ENCODE assay signal across 27 mouse cellular contexts in the genomic region with DNA sequence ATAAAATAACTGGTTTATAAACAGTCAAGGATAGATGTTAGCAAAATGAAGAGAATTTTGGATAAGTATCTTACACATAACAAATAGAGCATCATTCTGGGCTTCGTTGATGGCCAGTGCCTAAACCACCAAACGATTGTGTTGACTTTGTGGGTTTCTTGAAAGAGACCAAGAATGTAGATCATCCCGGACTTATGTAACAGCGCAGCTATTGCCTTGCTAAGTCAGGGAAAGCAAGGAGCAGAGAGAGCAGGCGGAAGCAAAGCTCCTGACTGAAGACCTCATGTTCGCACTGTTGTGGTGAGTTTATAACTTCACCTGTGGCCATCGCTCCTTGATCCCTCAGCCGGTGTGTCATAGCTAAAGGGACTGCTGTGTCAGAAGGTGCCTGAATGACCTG. TPM values are rescaled to one million over a fixed set of nuclear protein-coding genes. Genes with fewer than 3 reads are reported as not detected.
A peak's percentile ranks its signal among the peaks of the same experiment; 100 is the strongest.
DNase-seq lines count a peak whose midpoint lies in the region; ATAC-seq and TF ChIP-seq lines count a peak whose summit lies in the region.
"Had no signal": no experiment of that assay in that cellular context is flagged by ENCODE, and none has a peak within 500 bp of the region (broad histone marks: within the 10 kb centered on the region; RNA-seq: fewer than 3 reads in every experiment).

No protein-coding gene starts in this region.

- no peak overlapping the region for H3K4me3 ChIP-seq in heart, embryonic 10.5 days
- no peak overlapping the region for H3K4me3 ChIP-seq in heart, embryonic 12.5 days
- H3K4me3 ChIP-seq in MEL (ENCODE audit: control insufficient read depth in 1 of 2, insufficient read depth in 1 of 2, low read depth in 2 of 2, low read length in 2 of 2) = no peak overlapping the region
- H3K4me3 ChIP-seq: forebrain, embryonic 10.5 days; hindbrain, embryonic 12.5 days; limb, embryonic 10.5 days; liver, embryonic 15.5 days; lung, embryonic 15.5 days; midbrain, embryonic 10.5 days; stomach, embryonic 15.5 days had no signal

- no peaks in the 10 kb centered on the region for H3K27me3 ChIP-seq in heart, embryonic 10.5 days (ENCODE audit: insufficient read depth, poor library complexity, severe bottlenecking)
- H3K27me3 ChIP-seq in heart, embryonic 12.5 days (replicated peaks) = no peaks in the 10 kb centered on the region
- no peaks in the 10 kb centered on the region for H3K27me3 ChIP-seq in MEL (ENCODE audit: control insufficient read depth in 1 of 2, insufficient read depth in 2 of 2, low read length in 2 of 2)
- H3K27me3 ChIP-seq: CH12.LX; hindbrain, embryonic 12.5 days; liver, embryonic 15.5 days; lung, embryonic 15.5 days; stomach, embryonic 15.5 days had no signal

- 87% methylated on average over 8 of the region's 8 CpGs for WGBS in heart, embryonic 10.5 days
- 85% methylated on average over 8 of the region's 8 CpGs for WGBS in heart, embryonic 12.5 days

- no peak overlapping the region for H3K4me2 ChIP-seq in heart, embryonic 12.5 days
- H3K4me2 ChIP-seq: hindbrain, embryonic 12.5 days; liver, embryonic 15.5 days; lung, embryonic 15.5 days; stomach, embryonic 15.5 days had no signal

- no peak for TF ChIP-seq CTCF in MEL (IDR thresholded peaks at IDR 0.05 in 2 of 3, conservative IDR thresholded peaks at IDR 0.05 in 1 of 3; ENCODE audit: control insufficient read depth in 1 of 3, insufficient read depth in 1 of 3, low read depth in 2 of 3, low read length in 3 of 3, poor library complexity in 1 of 3, severe bottlenecking in 1 of 3)

- TF ChIP-seq POLR2A in MEL (IDR thresholded peaks at IDR 0.05; ENCODE audit: control insufficient read depth in 1 of 2, insufficient read depth in 1 of 2, low read depth in 1 of 2, low read length in 2 of 2, poor library complexity in 1 of 2) = no peak

- no peak for DNase-seq in heart, embryonic 10.5 days (ENCODE audit: low spot score)
- no peak for DNase-seq in MEL (ENCODE audit: low read depth, low spot score)
- DNase-seq in naive thymus-derived CD4-positive, alpha-beta T cell, adult 2 months (ENCODE audit: low read depth) = peak; percentile 61
- DNase-seq in retina, embryonic 14.5 days (ENCODE audit: low spot score) = no peak
- no peak for DNase-seq in testis, postnatal 14 days (ENCODE audit: low spot score)
- DNase-seq: adrenal gland, postnatal 14 days; cerebellum, postnatal 10 days; forebrain, postnatal 0 days; heart, postnatal 10 days; kidney, adult 2 months; liver; lung, postnatal 36 days; retina, postnatal 1 day; thymus, adult 18-20 months; thymus, postnatal 36 days had no signal

- H3K9me3 ChIP-seq in heart, embryonic 10.5 days = no peaks in the 10 kb centered on the region
- H3K9me3 ChIP-seq in heart, embryonic 12.5 days (replicated peaks) = no peaks in the 10 kb centered on the region
- no peaks in the 10 kb centered on the region for H3K9me3 ChIP-seq in MEL (replicated peaks; ENCODE audit: insufficient read depth, low read length)
- H3K9me3 ChIP-seq: forebrain, embryonic 10.5 days; hindbrain, embryonic 12.5 days; limb, embryonic 10.5 days; liver, embryonic 15.5 days; lung, embryonic 15.5 days; midbrain, embryonic 10.5 days; stomach, embryonic 15.5 days had no signal

- no peak for TF ChIP-seq RAD21 in MEL (IDR thresholded peaks at IDR 0.05; ENCODE audit: low read depth, low read length)

- peaks cover 77% of the 10 kb centered on the region for H3K4me1 ChIP-seq in heart, embryonic 10.5 days
- H3K4me1 ChIP-seq in heart, embryonic 12.5 days (replicated peaks) = peaks cover 78% of the 10 kb centered on the region
- H3K4me1 ChIP-seq in MEL (ENCODE audit: control insufficient read depth in 1 of 2, insufficient read depth in 2 of 2, low read length in 2 of 2) = peaks cover 22 to 39% of the 10 kb centered on the region in 2 experiments
- H3K4me1 ChIP-seq: midbrain, embryonic 10.5 days had no signal

- peak overlapping the region; percentile 32; the same call in 1 of the 2 replicates for H3K27ac ChIP-seq in heart, embryonic 10.5 days
- no peak overlapping the region for H3K27ac ChIP-seq in heart, embryonic 12.5 days (ENCODE audit: poor library complexity, severe bottlenecking)
- H3K27ac ChIP-seq in MEL (ENCODE audit: control insufficient read depth, low read depth, low read length) = 0 out of 2 replicates have a peak overlapping the region, but pooled peaks have one; percentile 14
- H3K27ac ChIP-seq: forebrain, embryonic 10.5 days; hindbrain, embryonic 12.5 days; kidney, postnatal 0 days; limb, embryonic 10.5 days; liver, embryonic 15.5 days; lung, embryonic 15.5 days; midbrain, embryonic 10.5 days; stomach, embryonic 15.5 days had no signal

- TF ChIP-seq EP300 in MEL (IDR thresholded peaks at IDR 0.05; ENCODE audit: low read depth in 1 of 2, low read length in 2 of 2) = no peak

- no peaks in the 10 kb centered on the region for H3K79me2 ChIP-seq in MEL (ENCODE audit: control insufficient read depth, insufficient read depth, low read length, poor library complexity)

- ATAC-seq in heart, embryonic 12.5 days (ENCODE audit: insufficient number of reproducible peaks, low FRiP score) = no peak
- ATAC-seq in hematopoietic stem cell, adult 5-6 weeks (replicated peaks in 1 of 2; ENCODE audit: insufficient read depth in 1 of 2, low FRiP score in 2 of 2, low TSS enrichment in 1 of 2, low read depth in 1 of 2, poor library complexity in 2 of 2, severe bottlenecking in 2 of 2) = 0 out of 4 replicates have a peak, but pooled peaks have one; percentile 8 to 9
- ATAC-seq: forebrain, postnatal 0 days had no signal

- no peak overlapping the region for H3K9ac ChIP-seq in heart, embryonic 12.5 days
- no peak overlapping the region for H3K9ac ChIP-seq in MEL (ENCODE audit: control insufficient read depth, low read depth, low read length, poor library complexity, severe bottlenecking)
- H3K9ac ChIP-seq: forebrain, postnatal 0 days; hindbrain, embryonic 12.5 days; liver, embryonic 15.5 days; lung, embryonic 15.5 days; stomach, embryonic 15.5 days had no signal

- no peaks in the 10 kb centered on the region for H3K36me3 ChIP-seq in heart, embryonic 10.5 days
- no peaks in the 10 kb centered on the region for H3K36me3 ChIP-seq in heart, embryonic 12.5 days
- peaks cover 0 to 22% of the 10 kb centered on the region in 2 experiments; a peak in 2 of 4 replicates for H3K36me3 ChIP-seq in MEL (ENCODE audit: control insufficient read depth in 1 of 2, insufficient read depth in 2 of 2, low read length in 2 of 2)
- H3K36me3 ChIP-seq: forebrain, embryonic 10.5 days; G1E; hindbrain, embryonic 12.5 days; limb, embryonic 10.5 days; liver, embryonic 15.5 days; lung, embryonic 15.5 days; midbrain, embryonic 10.5 days; stomach, embryonic 15.5 days had no signal

TF ChIP-seq in MEL, 35 proteins besides CTCF, POLR2A, EP300 and RAD21:
- no peak for TF ChIP-seq SIN3A (IDR thresholded peaks at IDR 0.05; ENCODE audit: low read length)
- no peak for TF ChIP-seq MAX (IDR thresholded peaks at IDR 0.05; ENCODE audit: low read length)
- TF ChIP-seq MYB (IDR thresholded peaks at IDR 0.05; ENCODE audit: low read depth, low read length) = no peak
- no peak for TF ChIP-seq NELFE (IDR thresholded peaks at IDR 0.05; ENCODE audit: low read depth, low read length)
- no peak for TF ChIP-seq ZNF384 (IDR thresholded peaks at IDR 0.05; ENCODE audit: low read depth, low read length)
- TF ChIP-seq NRF1 (IDR thresholded peaks at IDR 0.05; ENCODE audit: insufficient read depth, low read depth, low read length, poor library complexity, severe bottlenecking) = no peak
- no peak for TF ChIP-seq CHD1 (IDR thresholded peaks at IDR 0.05; ENCODE audit: low read depth, low read length)
- no peak for TF ChIP-seq BHLHE40 (IDR thresholded peaks at IDR 0.05; ENCODE audit: borderline replicate concordance, low read depth, low read length)
- no peak for TF ChIP-seq ELF1 (IDR thresholded peaks at IDR 0.05; ENCODE audit: low read depth, low read length)
- TF ChIP-seq TAL1 (IDR thresholded peaks at IDR 0.05; ENCODE audit: low read length) = no peak
- no peak for TF ChIP-seq UBTF (IDR thresholded peaks at IDR 0.05; ENCODE audit: borderline replicate concordance, insufficient read depth, low read depth, low read length)
- no peak for TF ChIP-seq MEF2A (IDR thresholded peaks at IDR 0.05; ENCODE audit: extremely low read depth, insufficient replicate concordance, low read depth, low read length, poor library complexity, severe bottlenecking)
- TF ChIP-seq POLR2AphosphoS2 (IDR thresholded peaks at IDR 0.05; ENCODE audit: low read length) = no peak
- no peak for TF ChIP-seq E2F4 (IDR thresholded peaks at IDR 0.05; ENCODE audit: borderline replicate concordance, low read depth, low read length)
- no peak for TF ChIP-seq HCFC1 (IDR thresholded peaks at IDR 0.05; ENCODE audit: low read depth, low read length)
- TF ChIP-seq KAT2A (conservative IDR thresholded peaks at IDR 0.05; ENCODE audit: low read depth, low read length) = no peak

RNA-seq across cellular contexts. Expression of gene Prkce, which starts 38.7 kb away (rescaled TPM):
- 9.4 and 12.5 TPM in 2 replicates for polyA plus RNA-seq in heart, embryonic 10.5 days (2016; fragmentation: Nextera tagmentation; extraction: Ambion mirVana)
- polyA plus RNA-seq in heart, embryonic 12.5 days (2016; fragmentation: Nextera tagmentation; extraction: Ambion mirVana) = 12.0 and 14.6 TPM in 2 replicates
- 3.0 and 3.6 TPM in 2 replicates for total RNA-seq in MEL (2012; rRNA removed)
- polyA plus RNA-seq in MEL (2012; ENCODE audit: insufficient read depth in 1 of 2, insufficient read length in 2 of 2, low read depth in 1 of 2, low replicate concordance in 2 of 2, missing spikeins in 1 of 2) = 1 to 10 TPM in 1 of 2 experiments, not detected in 1; 5.3 TPM
- 15.4 and 19.9 TPM in 2 replicates for total RNA-seq in hematopoietic stem cell, adult 5-6 weeks (2017)
